Comparison of ENCODE assay signal across 19 mouse cellular contexts in genomic region chr3:123652926-123653325, GRCm38 (mm10). TPM values are rescaled to one million over a fixed set of nuclear protein-coding genes. Genes with fewer than 3 reads are reported as not detected.
DNase-seq lines count a peak whose midpoint lies in the region; ATAC-seq and TF ChIP-seq lines count a peak whose summit lies in the region.
"Had no signal": no experiment of that assay in that cellular context is flagged by ENCODE, and none has a peak within 500 bp of the region (broad histone marks: within the 10 kb centered on the region; RNA-seq: fewer than 3 reads in every experiment).

No protein-coding gene starts in this region.

- no peak overlapping the region for H3K9ac ChIP-seq in heart, postnatal 0 days (replicated peaks; ENCODE audit: low read depth, low read length)
- H3K9ac ChIP-seq: embryonic facial prominence, embryonic 12.5 days; heart, embryonic 13.5 days; hindbrain, embryonic 13.5 days; midbrain, embryonic 13.5 days had no signal

- no peak for TF ChIP-seq CTCF in heart, postnatal 0 days (IDR thresholded peaks at IDR 0.05; ENCODE audit: low read depth)
- no peak for TF ChIP-seq CTCF in lung, adult 2 months (IDR thresholded peaks at IDR 0.05; ENCODE audit: insufficient read depth, low read length)
- TF ChIP-seq CTCF in embryonic fibroblast, embryonic 13.5 days (IDR thresholded peaks at IDR 0.05; ENCODE audit: borderline replicate concordance, insufficient read depth, low read length), result no peak
- TF ChIP-seq CTCF in left cerebral cortex, adult 2 months (IDR thresholded peaks at IDR 0.05), result no peak

- H3K4me2 ChIP-seq in heart, postnatal 0 days (ENCODE audit: low read depth, low read length), result no peak overlapping the region
- H3K4me2 ChIP-seq: embryonic facial prominence, embryonic 12.5 days; heart, embryonic 13.5 days; hindbrain, embryonic 13.5 days; midbrain, embryonic 13.5 days had no signal

- DNase-seq in heart, postnatal 0 days (ENCODE audit: low spot score), result peak; percentile 15
- no peak for DNase-seq in heart, postnatal 36 days
- DNase-seq in lung, postnatal 36 days, result peak; percentile 1
- no peak for DNase-seq in lung, adult 2 months
- no peak for DNase-seq in left cerebral cortex, adult 2 months (ENCODE audit: extremely low spot score in 1 of 2, low spot score in 2 of 2)
- DNase-seq in heart, postnatal 4 days, result no peak
- DNase-seq in adrenal gland, adult 18-20 months (ENCODE audit: low spot score in 2 of 2), result no peak
- DNase-seq: cerebellum, adult 11 months; gastrocnemius, postnatal 36 days; kidney, adult 18-20 months; lung, postnatal 14 days; thymus, postnatal 25 days had no signal

- no peaks in the 10 kb centered on the region for H3K36me3 ChIP-seq in heart, postnatal 0 days (replicated peaks; ENCODE audit: control insufficient read depth, insufficient read depth, low read length)
- H3K36me3 ChIP-seq: embryonic facial prominence, embryonic 12.5 days; G1E; heart, embryonic 13.5 days; hindbrain, embryonic 13.5 days; midbrain, embryonic 13.5 days had no signal

- intact Hi-C loops in heart, postnatal 36 days (cut with DNase I), result no loop called here
- intact Hi-C loops in left cerebral cortex, adult 2 months (cut with DNase I), result no loop called here

- H3K9me3 ChIP-seq in heart, postnatal 0 days (replicated peaks; ENCODE audit: control insufficient read depth, low read length), result no peaks in the 10 kb centered on the region
- H3K9me3 ChIP-seq: embryonic facial prominence, embryonic 12.5 days; heart, embryonic 13.5 days; hindbrain, embryonic 13.5 days; midbrain, embryonic 13.5 days had no signal

- 43% methylated on average over 1 of the region's 1 CpGs for WGBS in heart, postnatal 0 days
- 33% methylated on average over 1 of the region's 1 CpGs for WGBS in lung, adult 2 months

- TF ChIP-seq EP300 in heart, postnatal 0 days (IDR thresholded peaks at IDR 0.05; ENCODE audit: low read depth), result no peak

- ATAC-seq in heart, postnatal 0 days (ENCODE audit: insufficient read depth, low read depth), result no peak
- ATAC-seq: midbrain, embryonic 13.5 days had no signal

- H3K27ac ChIP-seq in heart, postnatal 0 days (ENCODE audit: low read depth), result no peak overlapping the region
- peak overlapping the region; percentile 77 for H3K27ac ChIP-seq in embryonic fibroblast, embryonic 13.5 days (ENCODE audit: insufficient read depth, low read length)
- H3K27ac ChIP-seq in left cerebral cortex, adult 2 months, result no peak overlapping the region
- H3K27ac ChIP-seq: embryonic facial prominence, embryonic 12.5 days; heart, embryonic 13.5 days; hindbrain, embryonic 13.5 days; midbrain, embryonic 13.5 days; stomach, postnatal 0 days had no signal

- H3K27me3 ChIP-seq in heart, postnatal 0 days (ENCODE audit: control insufficient read depth, insufficient read depth, low read length), result no peaks in the 10 kb centered on the region
- H3K27me3 ChIP-seq: embryonic facial prominence, embryonic 12.5 days; heart, embryonic 13.5 days; hindbrain, embryonic 13.5 days; midbrain, embryonic 13.5 days had no signal

- no peak overlapping the region for H3K4me3 ChIP-seq in heart, postnatal 0 days (ENCODE audit: low read depth, low read length)
- H3K4me3 ChIP-seq in lung, adult 2 months (replicated peaks; ENCODE audit: extremely low read depth, low read depth, low read length), result no peak overlapping the region
- H3K4me3 ChIP-seq in embryonic fibroblast, embryonic 13.5 days (ENCODE audit: insufficient read depth, low read length), result no peak overlapping the region
- no peak overlapping the region for H3K4me3 ChIP-seq in left cerebral cortex, adult 2 months
- H3K4me3 ChIP-seq: embryonic facial prominence, embryonic 12.5 days; heart, embryonic 13.5 days; hindbrain, embryonic 13.5 days; midbrain, embryonic 13.5 days had no signal

- TF ChIP-seq POLR2A in lung, adult 2 months (IDR thresholded peaks at IDR 0.05; ENCODE audit: borderline replicate concordance, extremely low read depth, low read depth, low read length), result no peak
- no peak for TF ChIP-seq POLR2A in embryonic fibroblast, embryonic 13.5 days (IDR thresholded peaks at IDR 0.05; ENCODE audit: low read depth, low read length)

- H3K4me1 ChIP-seq in heart, postnatal 0 days (ENCODE audit: control insufficient read depth, insufficient read depth), result no peaks in the 10 kb centered on the region
- H3K4me1 ChIP-seq in lung, adult 2 months (ENCODE audit: control insufficient read depth, insufficient read depth, low read length), result no peaks in the 10 kb centered on the region
- peaks cover 2% of the 10 kb centered on the region for H3K4me1 ChIP-seq in embryonic fibroblast, embryonic 13.5 days (ENCODE audit: control insufficient read depth, insufficient read depth, low read length)
- H3K4me1 ChIP-seq: embryonic facial prominence, embryonic 12.5 days; heart, embryonic 13.5 days; hindbrain, embryonic 13.5 days; midbrain, embryonic 13.5 days had no signal

RNA-seq across cellular contexts. Expression of gene Ndst3, which starts 37.7 kb away (rescaled TPM):
- total RNA-seq in heart, postnatal 0 days (2014; rRNA removed; ENCODE audit: low replicate concordance), result 0.46 and 1.6 TPM in 2 replicates
- polyA plus RNA-seq in heart, postnatal 0 days (2015; fragmentation: Nextera tagmentation; extraction: Ambion mirVana), result 0.33 and 0.38 TPM in 2 replicates
- total RNA-seq in heart, postnatal 36 days (2021), result under 1 TPM; 0.11 to 0.27 TPM
- 0.03 and 0.18 TPM in 2 replicates for polyA plus RNA-seq in lung, adult 2 months (2012; rRNA removed)
- 2.9 and 3.7 TPM in 2 replicates for polyA plus RNA-seq in embryonic fibroblast, embryonic 13.5 days (2011; ENCODE audit: insufficient read length, low read depth, missing spikeins)
- 10 to 100 TPM; 25.0 to 26.2 TPM for total RNA-seq in left cerebral cortex, adult 2 months (2021)
- total RNA-seq in heart, postnatal 4 days (2021), result 1 to 10 TPM; 1.5 to 2.0 TPM
- under 1 TPM; 0.30 to 0.51 TPM for total RNA-seq in adrenal gland, adult 18-20 months (2021)
- total RNA-seq: gastrocnemius, postnatal 36 days had no signal
- polyA plus RNA-seq: G1E had no signal

Comparison
In these comparisons a context has a peak if more than half of its experiments do, and no peak if none do; other contexts are left out.
1. DNase-seq: peak in heart, postnatal 0 days (single experiment) and lung, postnatal 36 days (single experiment); none in heart, postnatal 36 days (0 of 2), lung, adult 2 months (single experiment), left cerebral cortex, adult 2 months (0 of 2), heart, postnatal 4 days (single experiment) and adrenal gland, adult 18-20 months (0 of 2).
2. RNA of gene Ndst3, which starts 37.7 kb away (total RNA-seq): 25.0 to 26.2 TPM in left cerebral cortex, adult 2 months; 1.5 to 2.0 TPM in heart, postnatal 4 days, 0.30 to 0.51 TPM in adrenal gland, adult 18-20 months, 0.46 to 1.6 TPM in heart, postnatal 0 days and 0.11 to 0.27 TPM in heart, postnatal 36 days; every median in the first group is over 4 times any median in the second.